Mouse (Mus musculus) heart, adult 8-10 months (tissue): ENCODE measurements around the gene Olfr1065. TPM values are rescaled to one million over a fixed set of nuclear protein-coding genes. Genes with fewer than 3 reads are reported as not detected.
"Not testable (repeated sequence)": the region's sequence is repeated elsewhere in the genome, so short reads cannot be mapped to it uniquely, and the experiment has no call there.

Experiments
- DNase-seq: peaks from one replicate; pipeline ENCODE4 v3.0.0; 2022; ENCODE audit warnings: low spot score
- total RNA-seq, 4 experiments: library from RNA; stranded (reverse); gene quantifications; 2 replicates each; pipeline ENCODE4 v1.2.4; 2022

The Olfr1065 gene
- not detected for total RNA-seq

GRCm38 (mm10) chr2:86450491-86450890, at the start of gene Olfr1065:
TSS of gene Olfr1065 (minus strand) at chr2:86450591.
- DNase-seq, result not testable (repeated sequence)

DNA sequence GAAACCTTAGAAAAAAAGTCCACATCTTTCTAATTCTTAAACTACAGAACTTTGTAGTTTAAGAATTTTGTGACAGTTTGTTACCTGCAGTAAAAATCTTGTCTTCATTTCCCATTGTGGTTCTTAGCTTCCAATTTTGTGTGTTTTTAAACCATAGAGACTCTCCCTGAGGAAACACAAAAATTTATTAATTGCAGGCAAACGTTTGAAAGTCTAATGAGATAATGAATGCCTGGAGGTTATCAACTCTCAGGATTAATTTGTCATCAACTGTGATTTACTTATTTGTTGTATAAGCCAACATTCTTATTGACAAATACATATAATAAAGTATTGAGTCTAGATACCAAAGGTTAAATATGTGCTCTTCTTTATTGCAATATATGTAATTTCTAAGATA, 36.9 kb upstream of the Olfr1065 start, which contains the start of gene Olfr228:
TSS of gene Olfr228 (minus strand) at position 101 of the 400 bp plus-strand sequence.
- DNase-seq, result no peak

GRCm38 (mm10) chr2:86464442-86465109, 14.2 kb upstream of the Olfr1065 start:
- DNase-seq, result peak; percentile 11

DNA sequence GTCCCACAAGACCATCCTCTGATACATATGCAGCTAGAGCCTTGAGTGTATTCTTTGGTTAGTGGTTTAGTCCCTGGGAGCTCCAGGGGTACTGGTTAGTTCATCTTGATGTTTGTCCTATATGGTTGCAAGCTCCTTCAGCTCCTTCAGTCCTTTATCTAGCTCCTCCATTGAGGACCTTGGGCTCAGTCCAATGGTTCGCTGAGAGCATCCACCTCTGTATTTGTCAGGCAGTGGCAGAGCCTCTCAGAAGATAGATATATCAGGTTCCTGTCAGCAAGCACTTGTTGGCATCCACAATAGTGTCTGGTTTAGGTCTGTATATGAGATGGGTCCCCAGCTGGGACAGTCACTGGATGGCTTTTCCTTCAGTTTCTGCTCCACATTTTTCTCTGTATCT, 10.0 kb upstream of the Olfr1065 start:
- no peak for DNase-seq

- no peak for DNase-seq
Measured at GRCm38 (mm10) chr2:86456169-86456568, 5.8 kb upstream of the Olfr1065 start, which contains the start of gene Olfr1066. TSS of gene Olfr1066 (minus strand) at chr2:86456269.

GRCm38 (mm10) chr2:86442101-86442500, 8.3 kb downstream of the Olfr1065 start:
- not testable (repeated sequence) for DNase-seq

GRCm38 (mm10) chr2:86428511-86428910, 21.9 kb downstream of the Olfr1065 start:
- not testable (repeated sequence) for DNase-seq

GRCm38 (mm10) chr2:86426649-86427048, 23.7 kb downstream of the Olfr1065 start, which contains the start of gene Olfr1062:
TSS of gene Olfr1062 (minus strand) at chr2:86426749.
- not testable (repeated sequence) for DNase-seq

DNA sequence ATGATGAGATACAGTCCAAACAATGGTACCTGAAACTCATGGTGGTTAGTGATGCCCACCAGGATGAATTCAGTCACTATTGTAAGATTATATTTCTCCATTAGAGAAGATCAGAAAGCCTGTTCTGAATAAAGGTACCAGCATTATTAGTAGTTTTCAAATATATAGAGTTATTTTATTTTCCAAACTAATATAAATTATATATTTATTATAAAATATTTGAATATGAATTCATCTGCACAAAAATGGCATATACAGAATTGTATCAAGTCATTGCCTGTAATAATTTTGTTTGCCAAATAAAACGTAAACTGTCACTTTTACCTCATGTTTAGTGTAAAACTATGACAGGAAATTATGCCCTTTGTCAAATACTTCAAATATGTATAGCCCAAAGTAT, 36.4 kb downstream of the Olfr1065 start, which contains the start of gene Olfr1061:
TSS of gene Olfr1061 (minus strand) at position 101 of the 400 bp plus-strand sequence.
- no peak for DNase-seq

DNA sequence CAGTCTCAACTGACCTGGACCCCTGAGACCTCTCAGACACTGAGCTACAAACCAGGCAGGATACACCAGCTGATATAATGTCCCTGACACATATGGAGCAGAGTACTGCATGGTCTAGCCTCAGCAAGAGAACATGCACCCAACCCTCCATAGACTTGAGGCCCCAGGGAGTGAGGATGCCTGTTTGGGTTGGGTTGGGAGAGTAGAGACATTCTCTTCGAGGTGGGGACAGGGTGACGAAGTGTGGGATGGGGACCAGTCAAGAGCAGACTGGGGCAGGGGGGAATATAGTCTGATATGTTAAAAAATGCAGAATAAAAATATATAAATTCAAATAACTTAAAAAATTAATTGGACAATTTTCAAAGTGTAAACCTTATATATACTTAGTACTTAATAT, 55.3 kb downstream of the Olfr1065 start:
- no peak for DNase-seq

Other genes starting within 250 kb of the Olfr1065 start
- gene Olfr1045, start 247.6 kb downstream of the Olfr1065 start, total RNA-seq, result not detected
- gene Olfr1046, start 231.3 kb downstream of the Olfr1065 start, total RNA-seq, result not detected
- not detected for gene Olfr1047, start 219.2 kb downstream of the Olfr1065 start, total RNA-seq
- not detected for gene Olfr1048, start 210.3 kb downstream of the Olfr1065 start, total RNA-seq
- gene Olfr1049, start 192.3 kb downstream of the Olfr1065 start, total RNA-seq, result not detected
- not detected for gene Olfr1051, start 171.5 kb downstream of the Olfr1065 start, total RNA-seq
- not detected for gene Olfr1052, start 158.1 kb downstream of the Olfr1065 start, total RNA-seq
- not detected for gene Olfr1053, start 135.3 kb downstream of the Olfr1065 start, total RNA-seq
- gene Olfr1054, start 115.2 kb downstream of the Olfr1065 start, total RNA-seq, result not detected
- not detected for gene Olfr1055, start 100.3 kb downstream of the Olfr1065 start, total RNA-seq
- gene Olfr1056, start 88.1 kb downstream of the Olfr1065 start, total RNA-seq, result not detected
- not detected for gene Olfr1057, start 72.2 kb downstream of the Olfr1065 start, total RNA-seq
- gene Olfr1058, start 62.0 kb downstream of the Olfr1065 start, total RNA-seq, result not detected
- not detected for gene Olfr1061, start 36.5 kb downstream of the Olfr1065 start, total RNA-seq
- not detected for gene Olfr1062, start 23.8 kb downstream of the Olfr1065 start, total RNA-seq
- not detected for gene Olfr1066, start 5.7 kb upstream of the Olfr1065 start, total RNA-seq
- not detected for gene Olfr228, start 36.8 kb upstream of the Olfr1065 start, total RNA-seq
- gene Olfr1076, start 57.9 kb upstream of the Olfr1065 start, total RNA-seq, result not detected
- gene Olfr1079, start 91.9 kb upstream of the Olfr1065 start, total RNA-seq, result not detected
- gene Olfr1080, start 107.6 kb upstream of the Olfr1065 start, total RNA-seq, result not detected
- gene Olfr1082, start 148.4 kb upstream of the Olfr1065 start, total RNA-seq, result not detected
- gene Olfr1084, start 189.1 kb upstream of the Olfr1065 start, total RNA-seq, result not detected
- not detected for gene Olfr1085, start 211.4 kb upstream of the Olfr1065 start, total RNA-seq
- gene Olfr1086, start 229.5 kb upstream of the Olfr1065 start, total RNA-seq, result not detected
- gene Olfr1087, start 247.8 kb upstream of the Olfr1065 start, total RNA-seq, result not detected